Mouse (Mus musculus): ENCODE results near the gene Cldn17. TPM values are rescaled to one million over a fixed set of nuclear protein-coding genes. Genes with fewer than 3 reads are reported as not detected.

Cldn17 gene
- polyA plus RNA-seq (2015; fragmentation: Nextera tagmentation; extraction: Ambion mirVana), result not detected in 2 replicates

DNA sequence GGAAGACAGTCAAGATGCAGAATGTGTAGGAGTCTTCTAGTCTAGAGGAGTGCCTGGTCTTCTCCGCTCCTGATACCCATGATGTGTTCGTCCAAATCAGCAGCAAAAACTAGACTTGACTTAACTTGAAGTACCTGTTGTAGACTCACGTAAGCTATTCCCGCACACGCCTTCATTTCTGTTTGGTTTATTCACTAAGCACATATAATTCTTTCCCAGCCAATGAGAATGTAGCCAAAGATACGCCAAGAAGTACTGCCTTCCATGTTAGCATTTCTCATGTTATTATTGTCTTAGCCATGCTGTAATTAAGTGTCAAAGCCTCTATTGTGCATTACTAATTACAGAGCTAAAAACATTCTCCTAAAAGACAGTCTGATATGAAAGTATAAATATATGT lies at the start of gene Cldn17:
Cldn17 (minus strand) TSS at position 101 of the 400 bp plus-strand sequence.
- no peak within 1 kb of the TSS for H3K27ac ChIP-seq (ENCODE audit: low read length)
- WGBS (ENCODE audit: insufficient replicate concordance), result 73% methylated on average over 6 of the region's 6 CpGs
- no peak within 1 kb of the TSS for H3K4me2 ChIP-seq (ENCODE audit: low read depth, low read length)
- ATAC-seq (ENCODE audit: low read depth), result no peak
- no peaks in the 10 kb centered on the region for H3K27me3 ChIP-seq (ENCODE audit: control insufficient read depth, insufficient read depth, low read depth, low read length)
- no peak within 1 kb of the TSS for H3K4me3 ChIP-seq (ENCODE audit: low read depth, low read length)
- H3K4me1 ChIP-seq (ENCODE audit: control insufficient read depth, low read depth, low read length), result no peaks in the 10 kb centered on the region
- no peaks in the 10 kb centered on the region for H3K36me3 ChIP-seq (ENCODE audit: control insufficient read depth, insufficient read depth)
- no peak within 1 kb of the TSS for H3K9ac ChIP-seq (ENCODE audit: low read depth, low read length)
- no peaks in the 10 kb centered on the region for H3K9me3 ChIP-seq (replicated peaks; ENCODE audit: control insufficient read depth, low read length)

DNA sequence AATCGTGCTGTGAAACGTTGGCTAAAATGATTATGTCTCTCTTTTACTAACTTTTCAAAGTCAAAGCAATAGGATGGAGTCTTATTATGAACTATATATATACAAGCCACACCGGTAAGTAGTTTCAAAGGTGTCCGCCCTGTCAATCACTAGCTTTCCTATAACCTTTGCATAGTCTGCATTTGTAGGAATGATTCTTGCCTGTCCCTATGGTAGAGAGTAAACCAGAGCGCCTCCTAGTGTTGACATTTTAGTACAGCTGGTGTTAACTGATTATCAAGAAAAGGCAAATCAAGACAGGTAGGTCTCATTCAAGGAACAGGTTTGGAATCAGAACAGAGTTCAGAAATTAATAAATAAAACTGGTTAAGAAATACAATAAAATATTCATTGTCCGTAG lies 35.7 kb upstream of the Cldn17 start:
- H3K9me3 ChIP-seq (replicated peaks; ENCODE audit: control insufficient read depth, low read length), result no peaks in the 10 kb centered on the region
- no peak overlapping the region for H3K9ac ChIP-seq (ENCODE audit: low read depth, low read length)
- no peaks in the 10 kb centered on the region for H3K36me3 ChIP-seq (ENCODE audit: control insufficient read depth, insufficient read depth)
- H3K27ac ChIP-seq (ENCODE audit: low read length), result no peak overlapping the region
- H3K4me1 ChIP-seq (ENCODE audit: control insufficient read depth, low read depth, low read length), result no peaks in the 10 kb centered on the region
- no peak overlapping the region for H3K4me2 ChIP-seq (ENCODE audit: low read depth, low read length)
- H3K4me3 ChIP-seq (ENCODE audit: low read depth, low read length), result no peak overlapping the region
- no peaks in the 10 kb centered on the region for H3K27me3 ChIP-seq (ENCODE audit: control insufficient read depth, insufficient read depth, low read depth, low read length)
- no peak for ATAC-seq (ENCODE audit: low read depth)
- 40% methylated on average over 6 of the region's 6 CpGs for WGBS (ENCODE audit: insufficient replicate concordance)

DNA sequence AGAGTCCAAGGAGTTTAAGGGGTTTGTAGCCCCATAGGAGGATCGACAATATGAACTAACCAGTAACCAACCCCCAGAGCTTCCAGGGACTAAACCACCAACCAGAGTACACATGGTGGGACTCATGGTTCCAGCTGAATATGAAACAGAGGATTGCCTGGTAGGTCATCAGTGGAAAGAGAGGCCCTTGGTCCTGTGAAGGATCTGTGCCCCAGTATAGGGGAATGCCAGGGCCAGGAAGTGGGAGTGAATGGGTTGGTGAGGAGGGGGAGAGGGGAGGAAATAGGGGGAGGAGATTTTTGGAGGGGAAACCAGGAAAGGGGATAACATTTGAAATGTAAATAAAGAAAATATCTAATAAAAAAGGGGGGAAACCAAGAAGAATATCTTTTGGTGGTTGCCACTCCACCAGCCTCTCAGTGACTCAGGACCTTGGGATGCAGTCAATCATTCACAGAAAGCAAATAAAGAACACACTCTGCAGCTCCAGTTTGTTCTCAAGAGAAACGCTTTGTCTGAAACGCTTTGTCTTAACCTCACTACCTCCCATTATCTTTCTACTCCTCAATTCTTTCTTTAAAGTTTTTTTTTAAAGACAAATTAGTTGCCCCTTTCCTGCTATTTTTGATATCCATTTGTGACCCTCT lies 33.2 kb upstream of the Cldn17 start:
- Histone ChIP-seq H3K9ac (ENCODE audit: low read depth, low read length) (no peak overlapping the region), H3K4me2 (ENCODE audit: low read depth, low read length) (no peak overlapping the region), H3K36me3 (ENCODE audit: control insufficient read depth, insufficient read depth) (no peaks in the 10 kb centered on the region), H3K4me1 (ENCODE audit: control insufficient read depth, low read depth, low read length) (no peaks in the 10 kb centered on the region), H3K27me3 (ENCODE audit: control insufficient read depth, insufficient read depth, low read depth, low read length) (no peaks in the 10 kb centered on the region), H3K9me3 (replicated peaks; ENCODE audit: control insufficient read depth, low read length) (no peaks in the 10 kb centered on the region), H3K4me3 (ENCODE audit: low read depth, low read length) (no peak overlapping the region), H3K27ac (ENCODE audit: low read length) (no peak overlapping the region)
- WGBS (ENCODE audit: insufficient replicate concordance), result 38% methylated on average over 3 of the region's 3 CpGs
- ATAC-seq (ENCODE audit: low read depth), result no peak

DNA sequence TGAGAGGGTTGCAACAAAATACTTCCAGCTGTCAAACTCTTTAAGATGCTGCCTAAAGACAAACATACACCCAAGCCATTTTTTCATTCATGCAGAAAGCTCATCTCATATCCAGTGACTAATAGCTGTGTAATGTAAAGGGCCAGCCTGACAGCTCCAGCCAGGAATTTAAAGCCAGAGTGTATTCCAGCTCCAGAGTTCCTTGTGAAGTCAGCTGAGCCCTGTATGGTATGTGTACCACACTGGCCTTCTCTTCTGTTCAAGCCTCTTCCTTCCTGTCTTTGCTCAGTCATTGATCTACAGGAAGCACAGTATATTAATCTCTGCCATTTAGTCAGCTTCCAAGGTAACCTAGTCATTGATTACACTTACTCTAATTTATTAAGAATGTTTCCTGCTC lies 4.6 kb upstream of the Cldn17 start:
- no peaks in the 10 kb centered on the region for H3K4me1 ChIP-seq (ENCODE audit: control insufficient read depth, low read depth, low read length)
- H3K9ac ChIP-seq (ENCODE audit: low read depth, low read length), result no peak overlapping the region
- H3K27me3 ChIP-seq (ENCODE audit: control insufficient read depth, insufficient read depth, low read depth, low read length), result no peaks in the 10 kb centered on the region
- no peak overlapping the region for H3K4me3 ChIP-seq (ENCODE audit: low read depth, low read length)
- H3K4me2 ChIP-seq (ENCODE audit: low read depth, low read length), result no peak overlapping the region
- no peaks in the 10 kb centered on the region for H3K9me3 ChIP-seq (replicated peaks; ENCODE audit: control insufficient read depth, low read length)
- H3K27ac ChIP-seq (ENCODE audit: low read length), result no peak overlapping the region
- no peaks in the 10 kb centered on the region for H3K36me3 ChIP-seq (ENCODE audit: control insufficient read depth, insufficient read depth)
- no peak for ATAC-seq (ENCODE audit: low read depth)

DNA sequence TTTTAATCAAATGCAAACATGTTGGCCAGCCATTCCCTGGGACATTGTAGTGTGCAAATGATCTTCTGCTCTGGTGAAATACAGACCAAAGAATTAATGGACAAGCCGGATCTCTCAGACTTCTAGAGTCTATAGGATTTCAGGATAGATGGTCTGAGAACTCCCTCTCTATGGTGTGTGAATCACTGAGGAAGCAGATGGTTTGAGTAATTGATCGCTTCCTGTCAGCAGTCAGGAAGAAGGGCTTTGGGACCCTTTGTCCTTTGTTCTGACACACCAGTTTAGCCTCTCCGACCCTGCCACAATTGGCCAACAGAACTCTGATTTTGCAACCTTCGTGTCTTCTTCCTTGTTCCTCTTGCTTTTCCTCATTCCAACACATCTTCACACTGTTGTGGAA lies 1.4 kb upstream of the Cldn17 start:
- Histone ChIP-seq H3K27ac (ENCODE audit: low read length) (no peak overlapping the region), H3K36me3 (ENCODE audit: control insufficient read depth, insufficient read depth) (no peaks in the 10 kb centered on the region), H3K27me3 (ENCODE audit: control insufficient read depth, insufficient read depth, low read depth, low read length) (no peaks in the 10 kb centered on the region), H3K9ac (ENCODE audit: low read depth, low read length) (no peak overlapping the region), H3K4me1 (ENCODE audit: control insufficient read depth, low read depth, low read length) (no peaks in the 10 kb centered on the region), H3K4me3 (ENCODE audit: low read depth, low read length) (no peak overlapping the region), H3K9me3 (replicated peaks; ENCODE audit: control insufficient read depth, low read length) (no peaks in the 10 kb centered on the region), H3K4me2 (ENCODE audit: low read depth, low read length) (no peak overlapping the region)
- no peak for ATAC-seq (ENCODE audit: low read depth)
- WGBS (ENCODE audit: insufficient replicate concordance), result 27% methylated on average over 4 of the region's 4 CpGs

DNA sequence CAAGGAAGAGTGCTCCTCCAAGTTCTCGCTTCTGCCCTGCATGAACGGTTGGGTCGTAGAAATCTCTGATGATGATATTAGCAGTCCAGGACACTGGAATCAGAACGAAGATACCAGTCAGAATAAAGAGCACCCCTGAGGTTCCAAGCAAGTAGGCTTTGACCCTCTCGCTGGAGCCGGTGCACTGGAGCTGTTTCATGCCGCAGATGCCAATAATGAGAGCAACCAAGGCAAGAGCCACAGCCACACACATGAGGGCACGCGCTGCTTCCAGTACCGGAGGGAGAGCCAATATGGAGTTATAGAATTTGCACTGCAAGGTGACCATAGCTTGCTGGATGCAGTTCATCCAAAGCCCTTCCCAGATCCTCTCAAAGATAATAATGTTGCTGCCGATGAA lies 440 bp downstream of the Cldn17 start:
- Histone ChIP-seq H3K36me3 (ENCODE audit: control insufficient read depth, insufficient read depth) (no peaks in the 10 kb centered on the region), H3K9me3 (replicated peaks; ENCODE audit: control insufficient read depth, low read length) (no peaks in the 10 kb centered on the region), H3K9ac (ENCODE audit: low read depth, low read length) (no peak overlapping the region), H3K4me3 (ENCODE audit: low read depth, low read length) (no peak overlapping the region), H3K4me1 (ENCODE audit: control insufficient read depth, low read depth, low read length) (no peaks in the 10 kb centered on the region), H3K4me2 (ENCODE audit: low read depth, low read length) (no peak overlapping the region), H3K27ac (ENCODE audit: low read length) (no peak overlapping the region), H3K27me3 (ENCODE audit: control insufficient read depth, insufficient read depth, low read depth, low read length) (no peaks in the 10 kb centered on the region)
- no peak for ATAC-seq (ENCODE audit: low read depth)
- WGBS (ENCODE audit: insufficient replicate concordance), result 84% methylated on average over 11 of the region's 11 CpGs

DNA sequence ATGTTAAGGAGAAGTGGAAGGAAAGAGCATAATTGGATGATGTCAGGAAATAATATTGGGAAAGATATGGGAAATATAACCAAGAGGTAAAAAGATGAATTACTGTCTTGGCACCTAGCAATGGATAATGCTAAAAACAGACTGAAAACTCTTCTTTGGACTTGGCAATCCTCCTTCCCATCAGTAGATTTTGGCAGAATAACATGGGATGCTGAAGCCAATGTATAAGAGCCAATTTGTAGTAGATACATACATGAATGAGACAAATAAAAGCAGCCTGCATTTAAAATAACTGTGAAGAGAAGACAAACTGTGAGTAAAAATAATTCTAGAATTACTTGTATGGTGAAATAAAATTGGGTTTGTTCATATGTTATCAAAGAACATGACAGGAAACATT lies 18.7 kb downstream of the Cldn17 start:
- ATAC-seq (ENCODE audit: low read depth), result no peak
- H3K9me3 ChIP-seq (replicated peaks; ENCODE audit: control insufficient read depth, low read length), result no peaks in the 10 kb centered on the region
- H3K4me3 ChIP-seq (ENCODE audit: low read depth, low read length), result no peak overlapping the region
- no peak overlapping the region for H3K4me2 ChIP-seq (ENCODE audit: low read depth, low read length)
- H3K27me3 ChIP-seq (ENCODE audit: control insufficient read depth, insufficient read depth, low read depth, low read length), result no peaks in the 10 kb centered on the region
- no peak overlapping the region for H3K27ac ChIP-seq (ENCODE audit: low read length)
- H3K4me1 ChIP-seq (ENCODE audit: control insufficient read depth, low read depth, low read length), result no peaks in the 10 kb centered on the region
- H3K36me3 ChIP-seq (ENCODE audit: control insufficient read depth, insufficient read depth), result no peaks in the 10 kb centered on the region
- no peak overlapping the region for H3K9ac ChIP-seq (ENCODE audit: low read depth, low read length)

DNA sequence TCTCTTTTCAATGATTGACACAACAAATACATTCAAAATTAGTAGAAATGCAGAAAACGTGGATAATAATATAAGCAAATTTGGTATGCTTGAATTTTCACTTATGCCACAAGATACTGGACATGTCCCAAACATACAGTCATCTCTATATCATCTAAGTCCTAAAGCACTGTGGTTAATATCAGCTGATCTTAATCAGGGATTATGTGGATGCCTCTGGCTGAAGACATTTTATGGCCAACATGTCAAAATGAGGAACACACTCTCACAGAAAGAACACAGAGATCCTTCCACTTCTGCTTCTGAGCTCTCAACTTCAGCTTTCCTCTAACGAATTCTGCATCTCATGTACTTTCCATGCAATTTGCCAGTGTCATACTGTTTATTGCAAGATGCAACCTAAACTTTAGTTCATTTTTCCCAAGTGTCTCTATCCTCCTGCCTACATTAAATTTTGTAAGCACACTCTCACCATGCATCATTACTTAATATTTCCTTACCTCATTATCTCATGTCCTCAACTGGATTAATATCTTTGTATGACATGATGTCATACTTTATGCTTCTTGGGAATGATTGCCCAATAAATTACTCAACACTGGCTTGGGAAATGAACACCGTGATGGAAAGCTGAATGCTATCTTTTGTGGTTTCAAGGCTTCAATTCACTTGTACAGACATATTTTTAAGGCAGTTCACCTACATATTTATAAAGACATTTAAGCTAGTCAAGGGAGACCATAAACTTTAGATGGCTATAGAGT lies 26.6 kb downstream of the Cldn17 start:
- Histone ChIP-seq H3K9ac (ENCODE audit: low read depth, low read length) (no peak overlapping the region), H3K27me3 (ENCODE audit: control insufficient read depth, insufficient read depth, low read depth, low read length) (no peaks in the 10 kb centered on the region), H3K9me3 (replicated peaks; ENCODE audit: control insufficient read depth, low read length) (no peaks in the 10 kb centered on the region), H3K4me2 (ENCODE audit: low read depth, low read length) (no peak overlapping the region), H3K4me1 (ENCODE audit: control insufficient read depth, low read depth, low read length) (no peaks in the 10 kb centered on the region), H3K36me3 (ENCODE audit: control insufficient read depth, insufficient read depth) (no peaks in the 10 kb centered on the region), H3K4me3 (ENCODE audit: low read depth, low read length) (no peak overlapping the region), H3K27ac (ENCODE audit: low read length) (no peak overlapping the region)
- ATAC-seq (ENCODE audit: low read depth), result no peak
- 30% methylated on average over 3 of the region's 3 CpGs for WGBS (ENCODE audit: insufficient replicate concordance)

DNA sequence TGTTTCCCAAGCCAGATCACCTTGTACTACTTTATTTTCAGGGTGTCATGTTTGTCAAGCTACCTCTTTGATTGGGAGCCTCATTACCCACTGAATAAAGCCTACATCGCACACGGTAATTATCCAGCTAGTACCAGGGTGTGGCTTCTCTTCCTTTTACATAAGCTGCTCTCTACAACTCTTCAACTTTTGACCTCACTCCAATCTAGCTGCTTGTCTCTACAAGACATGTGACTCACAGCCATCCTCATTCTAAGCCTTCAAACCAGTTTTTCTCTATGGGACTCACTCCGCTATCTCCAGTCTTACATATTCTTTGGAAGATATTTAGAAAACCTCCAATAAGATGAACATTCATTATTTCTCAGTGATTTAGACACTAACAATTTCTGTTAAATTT lies 43.5 kb downstream of the Cldn17 start:
- H3K27me3 ChIP-seq (ENCODE audit: control insufficient read depth, insufficient read depth, low read depth, low read length), result no peaks in the 10 kb centered on the region
- H3K9me3 ChIP-seq (replicated peaks; ENCODE audit: control insufficient read depth, low read length), result no peaks in the 10 kb centered on the region
- no peak for ATAC-seq (ENCODE audit: low read depth)
- no peaks in the 10 kb centered on the region for H3K36me3 ChIP-seq (ENCODE audit: control insufficient read depth, insufficient read depth)
- H3K27ac ChIP-seq (ENCODE audit: low read length), result no peak overlapping the region
- no peaks in the 10 kb centered on the region for H3K4me1 ChIP-seq (ENCODE audit: control insufficient read depth, low read depth, low read length)
- no peak overlapping the region for H3K4me3 ChIP-seq (ENCODE audit: low read depth, low read length)
- no peak overlapping the region for H3K9ac ChIP-seq (ENCODE audit: low read depth, low read length)
- H3K4me2 ChIP-seq (ENCODE audit: low read depth, low read length), result no peak overlapping the region
- WGBS (ENCODE audit: insufficient replicate concordance), result 77% methylated on average over 3 of the region's 3 CpGs

Data from liver, embryonic 16.5 days (tissue).